Mouse (Mus musculus) kidney, adult 2 months (tissue): ENCODE results near the gene Gm28372. TPM values are rescaled to one million over a fixed set of nuclear protein-coding genes. Genes with fewer than 3 reads are reported as not detected.
A peak's percentile ranks its signal among the peaks of the same experiment; 100 is the strongest.
"Not testable (repeated sequence)": the region's sequence is repeated elsewhere in the genome, so short reads cannot be mapped to it uniquely, and the experiment has no call there.

Experiments
- DNase-seq: peaks from one replicate; pipeline ENCODE4 v3.0.0; 2021
- H3K27ac ChIP-seq: fragments of 200-500 bp; 2 replicates; pipeline ENCODE4 v1.5.1; 2012; ENCODE audit warnings: low read depth, low read length, control low read depth, inconsistent platforms; ENCODE audit not compliant: insufficient read depth
- H3K27me3 ChIP-seq: fragments of 200-500 bp; replicated peaks from 2 replicates; pipeline ENCODE4 v1.6.1; 2012; ENCODE audit warnings: mild to moderate bottlenecking, moderate library complexity, low read length, inconsistent platforms; ENCODE audit not compliant: control insufficient read depth, insufficient read depth
- H3K36me3 ChIP-seq: fragments of 200-500 bp; 2 replicates; pipeline ENCODE4 v1.6.1; 2012; ENCODE audit warnings: mild to moderate bottlenecking, moderate library complexity, low read length, inconsistent platforms; ENCODE audit not compliant: control insufficient read depth, insufficient read depth
- H3K4me1 ChIP-seq: fragments of 200-500 bp; 2 replicates; pipeline ENCODE4 v1.6.1; 2011; ENCODE audit warnings: low read length; ENCODE audit not compliant: control insufficient read depth, insufficient read depth
- H3K4me3 ChIP-seq: fragments of 200-500 bp; 2 replicates; pipeline ENCODE4 v1.5.1; 2011; ENCODE audit warnings: mild to moderate bottlenecking, low read depth, low read length, control low read depth; ENCODE audit not compliant: insufficient read depth
- CTCF ChIP-seq: fragments of 200-500 bp; conservative IDR thresholded peaks from 2 replicates; pipeline ENCODE4 v1.5.1; 2011; ENCODE audit warnings: low read depth, mild to moderate bottlenecking, control low read depth, low read length, moderate library complexity, mixed read lengths; ENCODE audit not compliant: insufficient read depth, insufficient read length
- POLR2A ChIP-seq: fragments of 200-500 bp; IDR thresholded peaks from one replicate; pipeline ENCODE4 v1.6.1; 2011; ENCODE audit warnings: low read depth, low read length, control low read depth
- WGBS: fragments of 180-500 bp; shearing (Covaris S2); methylation state at CpG from one replicate; pipeline ENCODE4 v1.1.7; 2018; 5-methylcytosine and 5-hydroxymethylcytosine counted together
- polyA plus RNA-seq: library from polyadenylated mRNA; depleted of rRNA; stranded (reverse); fragments of >200 nt; gene quantifications from 2 replicates; pipeline ENCODE4 v1.2.3, GENCODE M21; 2012; rRNA removed

Gm28372 gene
- polyA plus RNA-seq: not detected in 2 replicates

DNA sequence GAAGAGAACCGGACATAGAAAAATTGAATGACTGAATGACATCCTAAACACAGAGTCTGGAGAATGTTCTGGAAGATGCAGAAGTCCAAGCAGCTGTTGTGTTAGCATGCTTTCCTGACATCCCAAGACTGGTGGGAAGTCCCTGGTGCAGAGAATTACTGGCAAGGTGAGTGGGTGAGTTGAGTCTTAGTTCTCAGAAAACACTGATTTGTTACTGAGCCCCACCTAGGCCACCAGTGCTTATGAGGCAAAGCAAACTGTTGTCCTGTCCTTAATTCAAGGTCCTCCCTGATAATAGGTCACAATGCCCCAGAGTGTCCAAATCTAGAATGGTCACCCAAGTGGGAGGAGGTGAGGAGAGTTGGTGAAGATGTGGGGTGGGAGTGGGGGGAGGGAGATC is at the start of gene Gm28372, which contains the start of gene 1700020A23Rik:
Gene Gm28372, plus strand, starts transcription at position 301 of the 400 bp plus-strand sequence.
Gene 1700020A23Rik, plus strand, starts transcription at position 321 of the 400 bp plus-strand sequence.
- DNase-seq: no peak
- no peak within 1 kb of the TSS for H3K4me3 ChIP-seq
- H3K27ac ChIP-seq: no peak within 1 kb of the TSS
- TF ChIP-seq CTCF (no peak), POLR2A (no peak)
- H3K36me3 ChIP-seq: no peaks in the 10 kb centered on the region
- WGBS: 94% methylated on average over 1 of the region's 1 CpGs
- no peaks in the 10 kb centered on the region for H3K27me3 ChIP-seq
- H3K4me1 ChIP-seq: no peaks in the 10 kb centered on the region

DNA sequence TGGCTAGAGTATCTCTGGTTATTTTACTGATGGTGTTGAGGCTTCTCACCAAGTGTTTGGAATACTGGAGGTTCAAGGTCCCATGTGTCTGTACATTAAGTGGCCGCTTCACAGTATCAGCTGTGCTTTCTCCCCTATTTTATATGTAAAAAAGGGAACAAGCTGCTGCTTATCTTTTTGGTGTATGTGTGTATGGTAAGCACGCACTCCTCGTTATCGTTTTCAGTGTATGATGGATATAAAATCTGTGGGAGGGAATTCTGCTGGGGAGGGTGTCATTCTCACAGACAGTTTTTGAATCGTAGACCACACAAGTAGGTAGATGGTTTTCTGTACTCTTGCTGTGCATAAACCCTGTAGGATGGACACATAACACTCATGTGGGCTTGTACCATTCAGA is 47.5 kb upstream of the Gm28372 start:
- TF ChIP-seq CTCF (no peak), POLR2A (no peak)
- H3K27me3 ChIP-seq: no peaks in the 10 kb centered on the region
- H3K4me1 ChIP-seq: no peaks in the 10 kb centered on the region
- DNase-seq: no peak
- 91% methylated on average over 5 of the region's 5 CpGs for WGBS
- no peaks in the 10 kb centered on the region for H3K36me3 ChIP-seq
- H3K4me3 ChIP-seq: no peak overlapping the region
- H3K27ac ChIP-seq: no peak overlapping the region

DNA sequence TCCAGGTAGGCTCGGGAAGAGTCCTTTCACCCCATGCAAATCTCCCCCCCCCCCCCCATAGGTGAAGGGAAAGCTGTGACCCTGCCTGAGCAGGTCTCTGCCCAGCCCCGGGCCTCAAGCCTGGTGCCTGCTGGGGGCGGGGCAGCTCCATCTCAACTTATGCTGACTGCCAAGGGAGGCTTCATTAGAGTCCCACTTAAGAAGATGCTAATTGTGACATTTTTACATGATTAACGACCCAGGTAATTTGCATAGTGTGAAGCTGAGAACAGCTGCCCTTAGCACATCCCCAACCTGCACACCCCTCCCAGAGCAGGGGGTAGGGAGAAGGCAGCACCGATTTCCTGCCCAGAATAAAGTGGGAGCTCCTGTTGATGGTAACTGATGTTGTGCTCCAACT is 46.2 kb upstream of the Gm28372 start:
- DNase-seq: no peak
- no peak for TF ChIP-seq POLR2A
- H3K4me3 ChIP-seq: no peak overlapping the region
- no peaks in the 10 kb centered on the region for H3K27me3 ChIP-seq
- 21% methylated on average over 5 of the region's 5 CpGs for WGBS
- no peak overlapping the region for H3K27ac ChIP-seq
- no peaks in the 10 kb centered on the region for H3K4me1 ChIP-seq
- H3K36me3 ChIP-seq: no peaks in the 10 kb centered on the region

DNA sequence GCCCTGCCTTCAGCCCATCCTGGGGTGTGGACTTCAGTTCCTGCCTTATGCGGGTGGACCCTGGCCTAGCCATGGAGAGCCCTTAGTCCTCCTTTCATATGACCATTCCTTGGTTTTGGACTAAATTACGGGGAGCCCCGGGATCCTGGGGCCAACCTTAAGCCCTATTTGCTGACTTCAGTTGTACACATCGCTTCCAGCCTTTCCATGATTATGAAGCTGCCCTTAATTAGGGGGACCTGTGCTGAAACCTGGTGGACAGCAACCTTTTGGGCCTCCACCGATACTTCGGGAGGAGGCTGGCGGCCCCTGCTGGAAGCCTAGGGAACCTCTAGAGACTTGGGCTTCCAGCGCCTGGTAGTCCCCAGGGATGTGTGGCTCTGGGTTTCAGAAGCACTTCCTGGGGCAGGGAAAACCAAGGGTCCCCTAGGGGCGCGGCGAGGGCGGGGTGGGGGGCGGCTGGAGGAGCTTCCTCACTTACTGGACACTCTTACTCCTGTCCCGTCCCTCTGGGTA is 42.5 kb upstream of the Gm28372 start:
- Histone ChIP-seq H3K4me1 (no peaks in the 10 kb centered on the region), H3K4me3 (no peak overlapping the region), H3K36me3 (no peaks in the 10 kb centered on the region), H3K27me3 (no peaks in the 10 kb centered on the region), H3K27ac (no peak overlapping the region)
- WGBS: 4% methylated on average over 14 of the region's 14 CpGs
- DNase-seq: peak; percentile 51
- TF ChIP-seq POLR2A: no peak
- TF ChIP-seq CTCF: peak; percentile 61

DNA sequence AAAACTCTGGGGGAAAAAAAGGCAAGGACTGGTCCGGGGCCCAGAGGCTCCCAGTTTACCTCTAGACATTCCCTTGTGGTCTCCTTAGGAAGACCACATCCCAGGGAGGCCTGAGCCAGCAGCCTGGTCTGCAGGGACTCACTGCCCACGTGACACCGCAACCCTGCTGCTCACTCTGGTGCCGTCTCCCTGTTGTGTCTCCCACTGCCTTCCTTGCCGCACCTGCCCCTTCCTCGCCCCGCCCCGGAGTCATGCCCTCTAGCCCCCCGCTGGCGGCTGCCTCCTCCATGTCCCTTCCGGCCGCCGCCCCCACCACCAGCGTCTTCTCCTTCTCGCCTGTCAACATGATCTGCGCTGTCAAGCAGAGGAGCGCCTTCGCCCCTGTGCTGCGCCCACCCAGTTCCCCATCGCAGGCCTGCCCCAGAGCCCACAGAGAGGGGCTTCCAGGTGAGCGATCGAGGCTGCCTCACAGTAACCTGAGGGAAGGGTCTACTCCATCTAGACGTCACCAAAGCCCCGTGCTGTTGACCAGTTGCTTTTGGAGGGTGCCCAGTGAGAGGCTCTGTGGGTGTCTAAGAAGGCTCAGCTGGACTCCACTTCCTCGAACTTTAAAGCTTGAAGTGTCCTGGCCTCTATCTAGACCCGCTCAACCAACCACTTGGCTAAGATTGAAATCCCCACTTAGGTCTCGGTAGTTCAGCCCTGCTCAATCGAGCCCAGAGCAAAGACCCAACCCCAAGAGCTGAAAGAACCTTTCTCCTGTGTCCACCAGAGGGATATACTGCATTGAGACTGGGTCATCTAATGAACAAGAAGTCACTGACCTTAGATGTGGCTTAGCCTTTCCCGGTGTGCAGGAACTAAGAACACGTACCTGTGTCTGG is 39.6 kb upstream of the Gm28372 start:
- no peak for DNase-seq
- Histone ChIP-seq H3K4me1 (no peaks in the 10 kb centered on the region), H3K27ac (no peak overlapping the region), H3K4me3 (no peak overlapping the region), H3K27me3 (no peaks in the 10 kb centered on the region), H3K36me3 (no peaks in the 10 kb centered on the region)
- TF ChIP-seq POLR2A: no peak
- no peak for TF ChIP-seq CTCF
- WGBS: 9% methylated on average over 30 of the region's 30 CpGs

DNA sequence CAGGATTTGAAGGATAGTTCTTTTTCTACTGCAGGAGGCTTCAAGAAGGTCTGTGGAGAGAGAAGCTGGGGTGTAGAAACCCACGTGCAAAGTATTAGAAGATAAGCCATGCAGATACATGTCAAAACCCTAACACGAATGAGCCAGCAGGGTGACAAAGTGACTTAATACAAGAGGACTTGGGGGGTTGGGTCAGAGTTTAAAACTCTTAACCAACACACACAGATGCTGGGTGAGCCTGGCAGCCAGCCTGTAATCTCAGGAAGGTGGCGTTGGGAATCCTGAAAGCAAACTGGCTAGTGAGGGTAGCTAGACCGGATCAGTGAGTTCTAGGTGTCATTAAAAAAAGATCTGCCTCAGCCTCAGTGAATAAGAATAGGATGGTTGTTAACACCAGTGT is 37.7 kb upstream of the Gm28372 start:
- H3K36me3 ChIP-seq: no peaks in the 10 kb centered on the region
- TF ChIP-seq POLR2A (no peak), CTCF (no peak)
- H3K4me1 ChIP-seq: no peaks in the 10 kb centered on the region
- no peak for DNase-seq
- WGBS: 65% methylated on average over 4 of the region's 4 CpGs
- H3K4me3 ChIP-seq: no peak overlapping the region
- H3K27me3 ChIP-seq: no peaks in the 10 kb centered on the region
- no peak overlapping the region for H3K27ac ChIP-seq

DNA sequence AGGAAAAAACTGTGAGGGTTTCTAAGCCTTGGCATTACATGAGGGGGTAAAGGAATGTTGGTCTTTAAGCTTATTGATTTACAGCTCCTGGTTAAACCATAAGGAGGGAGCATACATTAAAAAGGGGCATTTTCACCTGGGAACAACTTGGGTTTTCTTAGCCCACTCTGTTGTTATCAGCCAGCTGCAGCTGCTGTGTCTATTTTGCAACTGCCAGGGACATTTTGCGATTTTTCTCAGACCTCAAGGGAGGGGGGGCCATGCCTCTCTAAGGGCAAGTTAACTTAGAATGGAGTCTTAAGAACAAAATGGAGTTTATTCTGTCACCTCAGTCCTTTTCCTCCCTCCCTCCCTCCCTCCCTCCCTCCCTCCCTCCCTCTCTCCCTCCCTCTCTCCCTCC is 32.0 kb upstream of the Gm28372 start:
- H3K4me1 ChIP-seq: not testable (repeated sequence)
- WGBS: 14% methylated on average over 1 of the region's 1 CpGs

DNA sequence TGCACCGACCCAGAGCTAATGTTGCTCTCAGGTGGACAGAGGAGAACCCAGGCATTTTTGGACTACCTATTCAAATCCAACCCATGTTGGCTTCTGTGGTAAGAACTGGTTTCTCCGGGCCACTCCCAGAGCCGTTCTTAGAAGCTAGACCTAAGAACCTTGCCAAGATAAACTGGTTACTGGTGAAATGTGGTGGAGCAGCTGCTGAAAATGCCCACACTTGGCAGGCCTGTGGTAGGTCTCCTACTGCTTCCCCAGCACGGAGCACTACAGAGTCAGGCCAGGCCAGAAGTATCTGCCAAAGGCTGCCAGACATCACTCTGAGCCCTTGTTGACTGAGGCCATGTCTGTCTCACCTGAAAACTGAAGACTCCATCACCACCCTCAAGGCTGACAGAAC is 30.1 kb upstream of the Gm28372 start:
- no peak for DNase-seq
- WGBS: 70% methylated on average over 4 of the region's 4 CpGs
- Histone ChIP-seq H3K36me3 (no peaks in the 10 kb centered on the region), H3K27ac (no peak overlapping the region), H3K27me3 (no peaks in the 10 kb centered on the region), H3K4me3 (no peak overlapping the region), H3K4me1 (no peaks in the 10 kb centered on the region)
- TF ChIP-seq CTCF (no peak), POLR2A (no peak)

More for the DNA sequence above, 32.0 kb upstream of the Gm28372 start:
- not testable (repeated sequence) for DNase-seq, H3K27ac ChIP-seq, H3K27me3 ChIP-seq, H3K36me3 ChIP-seq, H3K4me3 ChIP-seq
